Comparison of ENCODE assay signal across 24 mouse cellular contexts in the genomic region with DNA sequence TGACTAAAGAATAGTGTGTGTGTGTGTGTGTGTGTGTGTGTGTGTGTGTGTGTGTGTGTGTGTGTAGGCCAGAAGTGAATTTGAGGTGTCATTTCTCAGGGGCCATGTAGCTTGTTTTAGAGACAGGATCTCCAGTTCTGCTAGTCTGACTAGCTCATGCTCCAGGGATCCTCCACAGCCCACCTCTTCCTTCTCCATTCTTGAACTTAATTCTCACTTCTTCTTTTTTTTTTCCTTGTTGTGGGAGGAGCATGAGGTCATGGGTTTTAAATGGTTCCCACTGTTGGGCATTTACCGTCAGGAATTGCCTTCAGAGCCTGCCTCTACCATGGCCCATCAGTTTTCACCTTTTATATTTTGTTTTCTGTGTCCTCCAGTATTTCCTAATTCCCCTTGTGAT. TPM values are rescaled to one million over a fixed set of nuclear protein-coding genes. Genes with fewer than 3 reads are reported as not detected.
DNase-seq lines count a peak whose midpoint lies in the region; ATAC-seq lines count a peak whose summit lies in the region.
"Had no signal": no experiment of that assay in that cellular context is flagged by ENCODE, and none has a peak within 500 bp of the region (broad histone marks: within the 10 kb centered on the region; RNA-seq: fewer than 3 reads in every experiment).

No protein-coding gene starts in this region.

- H3K4me3 ChIP-seq in liver, embryonic 11.5 days (ENCODE audit: low read depth, low read length) = no peak overlapping the region
- H3K4me3 ChIP-seq: embryonic facial prominence, embryonic 10.5 days; embryonic facial prominence, embryonic 13.5 days; erythroblast, embryonic 14.5 days; forebrain, embryonic 12.5 days; forebrain, embryonic 15.5 days; hindbrain, embryonic 10.5 days; hindbrain, embryonic 13.5 days; intestine, embryonic 15.5 days had no signal

- H3K4me1 ChIP-seq in liver, embryonic 11.5 days (replicated peaks; ENCODE audit: control insufficient read depth, insufficient read depth, low read length) = no peaks in the 10 kb centered on the region
- H3K4me1 ChIP-seq: embryonic facial prominence, embryonic 10.5 days; embryonic facial prominence, embryonic 13.5 days; forebrain, embryonic 12.5 days; intestine, embryonic 15.5 days had no signal

- H3K27ac ChIP-seq in liver, embryonic 11.5 days (ENCODE audit: low read depth, low read length) = no peak overlapping the region
- H3K27ac ChIP-seq: embryonic facial prominence, embryonic 10.5 days; embryonic facial prominence, embryonic 13.5 days; forebrain, embryonic 12.5 days; forebrain, embryonic 15.5 days; hindbrain, embryonic 10.5 days; hindbrain, embryonic 13.5 days; intestine, embryonic 15.5 days had no signal

- no peak overlapping the region for H3K4me2 ChIP-seq in liver, embryonic 11.5 days
- H3K4me2 ChIP-seq: embryonic facial prominence, embryonic 13.5 days; forebrain, embryonic 12.5 days; forebrain, embryonic 15.5 days; heart, embryonic 11.5 days; hindbrain, embryonic 13.5 days; intestine, embryonic 15.5 days had no signal

- H3K9ac ChIP-seq in liver, embryonic 11.5 days (ENCODE audit: low read depth, low read length) = no peak overlapping the region
- H3K9ac ChIP-seq: embryonic facial prominence, embryonic 13.5 days; forebrain, embryonic 12.5 days; forebrain, embryonic 15.5 days; hindbrain, embryonic 13.5 days; intestine, embryonic 15.5 days had no signal

- H3K36me3 ChIP-seq in liver, embryonic 11.5 days (ENCODE audit: control insufficient read depth, insufficient read depth, low read length) = no peaks in the 10 kb centered on the region
- H3K36me3 ChIP-seq: embryonic facial prominence, embryonic 10.5 days; embryonic facial prominence, embryonic 13.5 days; forebrain, embryonic 12.5 days; forebrain, embryonic 15.5 days; hindbrain, embryonic 10.5 days; hindbrain, embryonic 13.5 days; intestine, embryonic 15.5 days had no signal

- H3K9me3 ChIP-seq in liver, embryonic 11.5 days (ENCODE audit: control insufficient read depth, low read length) = no peaks in the 10 kb centered on the region
- H3K9me3 ChIP-seq: embryonic facial prominence, embryonic 10.5 days; embryonic facial prominence, embryonic 13.5 days; forebrain, embryonic 12.5 days; forebrain, embryonic 15.5 days; hindbrain, embryonic 10.5 days; hindbrain, embryonic 13.5 days; intestine, embryonic 15.5 days had no signal

- H3K27me3 ChIP-seq in liver, embryonic 11.5 days (replicated peaks; ENCODE audit: control insufficient read depth, insufficient read depth, low read length) = no peaks in the 10 kb centered on the region
- H3K27me3 ChIP-seq: embryonic facial prominence, embryonic 13.5 days; forebrain, embryonic 12.5 days; forebrain, embryonic 15.5 days; hindbrain, embryonic 13.5 days; intestine, embryonic 15.5 days; Patski had no signal

- peak; percentile 36 for DNase-seq in brain, adult 2 months (ENCODE audit: low read depth, low spot score)
- DNase-seq in MN1 (ENCODE audit: low spot score) = no peak
- DNase-seq in liver, embryonic 11.5 days (ENCODE audit: low spot score) = no peak
- no peak for DNase-seq in urinary bladder, postnatal 36 days (ENCODE audit: low spot score in 2 of 2)
- DNase-seq: adrenal gland, postnatal 10 days; cerebellum, adult 11-12 months; cerebellum, adult 9-10 months; cerebellum, postnatal 14 days; gastrocnemius, postnatal 36 days; heart, adult 11 months had no signal

- peak; percentile 81 for ATAC-seq in granulocyte monocyte progenitor cell, adult 5-6 weeks (replicated peaks; ENCODE audit: poor library complexity, severe bottlenecking)
- ATAC-seq in megakaryocyte progenitor cell, adult 5-6 weeks (replicated peaks; ENCODE audit: poor library complexity) = peak; percentile 81
- ATAC-seq in liver, embryonic 11.5 days (replicated peaks; ENCODE audit: low FRiP score) = no peak
- ATAC-seq: CD4-positive, CD25-positive, alpha-beta regulatory T cell, adult 4 months; forebrain, embryonic 15.5 days; hindbrain, embryonic 16.5 days; intestine, embryonic 15.5 days; Patski had no signal

- WGBS in liver, embryonic 11.5 days = 48% methylated on average over 1 of the region's 1 CpGs

RNA-seq across cellular contexts. Expression of a gene that starts 30.3 kb away (rescaled TPM):
- total RNA-seq in granulocyte monocyte progenitor cell, adult 5-6 weeks (2014; fragmentation: Nextera tagmentation) = 263 and 340 TPM in 2 replicates
- 64.3 and 71.5 TPM in 2 replicates for total RNA-seq in granulocyte monocyte progenitor cell, adult 5-6 weeks (2017)
- 119 and 135 TPM in 2 replicates for total RNA-seq in megakaryocyte progenitor cell, adult 5-6 weeks (2015)
- 68.0 and 70.5 TPM in 2 replicates for total RNA-seq in megakaryocyte progenitor cell, adult 5-6 weeks (2017)
- polyA plus RNA-seq in liver, embryonic 11.5 days (2014; fragmentation: Nextera tagmentation; extraction: Ambion mirVana) = 10.2 and 12.9 TPM in 2 replicates
